Mouse (Mus musculus) hindbrain, embryonic 16.5 days (tissue): ENCODE results near the gene Igfbp6. TPM values are rescaled to one million over a fixed set of nuclear protein-coding genes. Genes with fewer than 3 reads are reported as not detected.

Experiments
- ATAC-seq: fragments of 200-750 bp; cut with Nextera tagmentation; 2 replicates; pipeline ENCODE4 v1.8.0; 2017; ENCODE audit warnings: moderate TSS enrichment, moderate library complexity
- H3K27ac ChIP-seq: fragments of 300-500 bp; sonication (generic); 2 replicates; pipeline ENCODE4 v1.5.1; 2014; ENCODE audit warnings: low read depth, mild to moderate bottlenecking, control low read depth, low read length, moderate library complexity
- H3K27me3 ChIP-seq: fragments of 300-500 bp; sonication (generic); replicated peaks from 2 replicates; pipeline ENCODE4 v1.6.1; 2014; ENCODE audit warnings: low read length; ENCODE audit not compliant: control insufficient read depth, insufficient read depth
- H3K36me3 ChIP-seq: fragments of 300-500 bp; sonication (generic); 2 replicates; pipeline ENCODE4 v1.6.1; 2014; ENCODE audit warnings: mild to moderate bottlenecking, low read length, moderate library complexity, mixed read lengths; ENCODE audit not compliant: control insufficient read depth, insufficient read depth
- H3K4me1 ChIP-seq: fragments of 300-500 bp; sonication (generic); 2 replicates; pipeline ENCODE4 v1.6.1; 2014; ENCODE audit warnings: low read depth, low read length; ENCODE audit not compliant: control insufficient read depth, insufficient read depth
- H3K4me2 ChIP-seq: fragments of 300-500 bp; sonication (generic); 2 replicates; pipeline ENCODE4 v1.6.1; 2014; ENCODE audit warnings: mild to moderate bottlenecking, low read length, control low read depth, moderate library complexity
- H3K4me3 ChIP-seq: fragments of 300-500 bp; sonication (generic); 2 replicates; pipeline ENCODE4 v1.5.1; 2014; ENCODE audit warnings: mild to moderate bottlenecking, low read length, control low read depth, moderate library complexity
- H3K9ac ChIP-seq: fragments of 300-500 bp; sonication (generic); 2 replicates; pipeline ENCODE4 v1.6.1; 2014; ENCODE audit warnings: low read depth, mild to moderate bottlenecking, control low read depth, low read length, moderate library complexity
- H3K9me3 ChIP-seq: fragments of 300-500 bp; sonication (generic); 2 replicates; pipeline ENCODE4 v1.6.1; 2014; ENCODE audit warnings: mild to moderate bottlenecking, low read length, moderate library complexity; ENCODE audit not compliant: control insufficient read depth
- WGBS: fragments of 180-500 bp; shearing (Covaris S2); extraction: QIAGEN DNeasy Blood & Tissue Kit; methylation state at CpG from one replicate; pipeline ENCODE4 v1.1.7; 2014; 5-methylcytosine and 5-hydroxymethylcytosine counted together
- polyA plus RNA-seq: library from polyadenylated mRNA; unstranded; fragments of >200 nt; fragmentation: Nextera tagmentation; extraction: Ambion mirVana; gene quantifications from 2 replicates; pipeline ENCODE4 v1.2.1, GENCODE M21; 2015

The Igfbp6 gene
- polyA plus RNA-seq, 1 experiment from 2014 or later: 3.9 TPM

- peaks cover 5% of the 10 kb centered on the region for H3K4me1 ChIP-seq
- no peak overlapping the region for H3K4me3 ChIP-seq
- no peak overlapping the region for H3K9ac ChIP-seq
- no peak overlapping the region for H3K4me2 ChIP-seq
- no peaks in the 10 kb centered on the region for H3K9me3 ChIP-seq
- no peaks in the 10 kb centered on the region for H3K27me3 ChIP-seq
- no peak for ATAC-seq
- no peak overlapping the region for H3K27ac ChIP-seq
- no peaks in the 10 kb centered on the region for H3K36me3 ChIP-seq
- WGBS: 63% methylated on average over 26 of the region's 27 CpGs
These were observed 16.4 kb downstream of the Igfbp6 start for GRCm38 (mm10) chr15:102160415-102161060.

- no peak for ATAC-seq
- H3K9ac ChIP-seq: no peak overlapping the region
- no peaks in the 10 kb centered on the region for H3K9me3 ChIP-seq
- no peaks in the 10 kb centered on the region for H3K36me3 ChIP-seq
- H3K4me1 ChIP-seq: no peaks in the 10 kb centered on the region
- no peak overlapping the region for H3K4me2 ChIP-seq
- H3K27ac ChIP-seq: no peak overlapping the region
- WGBS: 57% methylated on average over 3 of the region's 3 CpGs
- no peak overlapping the region for H3K4me3 ChIP-seq
- H3K27me3 ChIP-seq: no peaks in the 10 kb centered on the region
These were observed 19.9 kb downstream of the Igfbp6 start for GRCm38 (mm10) chr15:102163900-102164693.

- H3K27me3 ChIP-seq: no peaks in the 10 kb centered on the region
- H3K4me2 ChIP-seq: no peak overlapping the region
- no peaks in the 10 kb centered on the region for H3K9me3 ChIP-seq
- H3K4me3 ChIP-seq: no peak overlapping the region
- H3K36me3 ChIP-seq: no peaks in the 10 kb centered on the region
- no peak overlapping the region for H3K9ac ChIP-seq
- H3K27ac ChIP-seq: no peak overlapping the region
- 58% methylated on average over 6 of the region's 6 CpGs for WGBS
- no peaks in the 10 kb centered on the region for H3K4me1 ChIP-seq
- no peak for ATAC-seq
These were observed 21.4 kb downstream of the Igfbp6 start for GRCm38 (mm10) chr15:102165468-102166100.

GRCm38 (mm10) chr15:102167620-102168021 lies 23.5 kb downstream of the Igfbp6 start:
- no peak overlapping the region for H3K4me3 ChIP-seq
- no peak overlapping the region for H3K27ac ChIP-seq
- H3K9ac ChIP-seq: no peak overlapping the region
- no peaks in the 10 kb centered on the region for H3K4me1 ChIP-seq
- H3K9me3 ChIP-seq: peaks cover 3% of the 10 kb centered on the region; the same call in 1 of the 2 replicates
- no peak for ATAC-seq
- no peaks in the 10 kb centered on the region for H3K27me3 ChIP-seq
- no peaks in the 10 kb centered on the region for H3K36me3 ChIP-seq
- no peak overlapping the region for H3K4me2 ChIP-seq
- WGBS: 64% methylated on average over 6 of the region's 6 CpGs

- Histone ChIP-seq H3K4me3 (no peak overlapping the region), H3K9ac (no peak overlapping the region), H3K4me2 (no peak overlapping the region), H3K36me3 (no peaks in the 10 kb centered on the region), H3K4me1 (no peaks in the 10 kb centered on the region), H3K27ac (no peak overlapping the region), H3K9me3 (peaks cover 3% of the 10 kb centered on the region; the same call in 1 of the 2 replicates), H3K27me3 (no peaks in the 10 kb centered on the region)
- ATAC-seq: no peak
- WGBS: 62% methylated on average over 2 of the region's 2 CpGs
These were observed 24.9 kb downstream of the Igfbp6 start for GRCm38 (mm10) chr15:102169064-102169463.

- H3K9ac ChIP-seq: no peak overlapping the region
- no peak overlapping the region for H3K4me2 ChIP-seq
- H3K36me3 ChIP-seq: peaks cover 2% of the 10 kb centered on the region; the same call in 1 of the 2 replicates
- no peaks in the 10 kb centered on the region for H3K4me1 ChIP-seq
- ATAC-seq: no peak
- no peaks in the 10 kb centered on the region for H3K27me3 ChIP-seq
- H3K27ac ChIP-seq: no peak overlapping the region
- H3K4me3 ChIP-seq: no peak overlapping the region
- WGBS: 89% methylated on average over 3 of the region's 3 CpGs
- H3K9me3 ChIP-seq: peaks cover 5% of the 10 kb centered on the region; the same call in 1 of the 2 replicates
These were observed 29.4 kb downstream of the Igfbp6 start for GRCm38 (mm10) chr15:102173581-102173980.

- no peaks in the 10 kb centered on the region for H3K27me3 ChIP-seq
- H3K9me3 ChIP-seq: peaks cover 5% of the 10 kb centered on the region; the same call in 1 of the 2 replicates
- H3K4me1 ChIP-seq: no peaks in the 10 kb centered on the region
- no peak overlapping the region for H3K9ac ChIP-seq
- WGBS: 91% methylated on average over 16 of the region's 16 CpGs
- H3K4me3 ChIP-seq: no peak overlapping the region
- ATAC-seq: no peak
- peaks cover 2% of the 10 kb centered on the region; the same call in 1 of the 2 replicates for H3K36me3 ChIP-seq
- no peak overlapping the region for H3K4me2 ChIP-seq
- no peak overlapping the region for H3K27ac ChIP-seq
These were observed 31.7 kb downstream of the Igfbp6 start for GRCm38 (mm10) chr15:102175736-102176319.

GRCm38 (mm10) chr15:102176571-102177316 lies 32.6 kb downstream of the Igfbp6 start:
- H3K9ac ChIP-seq: no peak overlapping the region
- ATAC-seq: no peak
- peaks cover 2% of the 10 kb centered on the region; the same call in 1 of the 2 replicates for H3K9me3 ChIP-seq
- no peak overlapping the region for H3K4me3 ChIP-seq
- H3K27ac ChIP-seq: no peak overlapping the region
- peaks cover 2% of the 10 kb centered on the region; the same call in 1 of the 2 replicates for H3K36me3 ChIP-seq
- no peaks in the 10 kb centered on the region for H3K27me3 ChIP-seq
- no peak overlapping the region for H3K4me2 ChIP-seq
- WGBS: 93% methylated on average over 7 of the region's 7 CpGs
- H3K4me1 ChIP-seq: no peaks in the 10 kb centered on the region
